Mouse (Mus musculus): ENCODE data around the gene Caskin2.
"Not testable (repeated sequence)": the region's sequence is repeated elsewhere in the genome, so short reads cannot be mapped to it uniquely, and the experiment has no call there.

The Caskin2 gene

DNA sequence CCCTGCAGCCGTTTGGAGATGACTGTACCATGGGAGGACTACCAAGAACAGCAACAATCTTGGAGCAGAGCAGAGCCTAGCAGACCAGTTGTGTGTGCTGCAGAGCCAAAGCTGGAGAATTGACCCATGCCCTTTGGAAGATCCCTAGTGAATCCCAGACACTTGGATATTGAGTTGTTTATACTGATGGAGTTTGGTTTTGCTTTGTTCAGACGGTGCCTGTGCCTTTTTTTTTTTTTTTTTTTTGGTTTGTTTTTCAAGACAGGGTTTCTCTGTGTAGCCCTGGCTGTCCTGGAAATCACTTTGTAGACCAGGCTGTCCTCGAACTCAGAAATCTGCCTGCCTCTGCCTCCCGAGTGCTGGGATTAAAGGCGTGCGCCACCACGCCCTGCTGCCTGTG is 51.3 kb downstream of the Caskin2 start:
- DNase-seq, result not testable (repeated sequence)

DNA sequence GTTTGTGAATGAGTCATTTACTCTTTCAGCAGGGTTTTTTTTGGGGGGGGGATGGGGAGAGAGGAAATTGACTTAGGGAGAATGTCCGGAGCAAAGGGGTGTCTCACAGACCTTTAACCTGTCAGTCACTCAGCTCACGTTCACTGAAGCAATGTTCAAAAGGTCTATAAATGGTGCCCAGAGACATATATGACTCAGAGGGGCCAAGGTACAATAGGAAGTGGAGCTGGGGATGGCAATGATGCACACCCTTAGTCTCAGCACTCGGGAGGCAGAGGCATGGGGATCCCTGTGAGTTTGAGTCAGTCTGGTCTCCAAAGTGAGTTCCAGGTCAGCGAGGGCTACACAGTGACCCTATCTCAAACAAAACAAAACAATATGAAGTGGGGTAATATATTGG is 60.0 kb downstream of the Caskin2 start:
- DNase-seq, result no peak

DNA sequence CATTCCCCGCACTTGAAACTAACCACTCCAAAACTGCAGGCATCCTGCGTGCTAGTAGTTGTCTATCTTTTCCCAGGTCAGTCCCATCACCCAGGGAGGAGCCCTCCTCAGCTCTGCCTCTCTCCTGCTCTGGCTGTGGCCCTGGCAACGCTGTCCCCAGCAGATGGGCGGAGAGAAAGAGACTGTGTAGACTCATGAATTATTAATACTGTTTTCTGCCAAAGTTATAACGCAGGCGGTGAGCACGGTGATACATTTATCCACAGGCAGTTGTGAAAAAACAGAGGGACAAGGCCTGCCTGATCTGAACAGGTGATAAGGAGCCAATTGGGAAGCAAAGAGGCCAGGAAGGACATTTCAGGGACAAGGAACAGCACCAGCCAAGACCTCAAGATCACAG is 60.8 kb downstream of the Caskin2 start:
- no peak for DNase-seq

DNA sequence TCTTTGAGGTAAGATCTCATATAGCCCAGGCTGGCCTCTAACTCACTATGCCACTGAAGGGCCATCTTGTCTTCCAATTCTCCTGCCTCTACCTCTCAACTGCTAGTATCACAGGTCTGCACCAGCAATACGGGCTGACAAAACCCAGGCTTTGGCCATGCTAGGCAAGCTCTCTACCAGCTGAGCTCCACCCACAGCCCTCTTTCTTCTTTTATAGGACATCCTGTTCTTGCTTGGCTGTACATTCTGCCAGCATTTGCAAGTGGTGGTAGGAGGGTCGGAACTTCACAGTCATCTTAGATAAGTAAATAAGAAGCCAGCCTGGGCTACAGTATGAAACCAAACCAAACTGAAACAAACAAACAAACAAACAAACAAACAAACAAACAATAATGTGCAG is 61.7 kb downstream of the Caskin2 start:
- no peak for DNase-seq

DNA sequence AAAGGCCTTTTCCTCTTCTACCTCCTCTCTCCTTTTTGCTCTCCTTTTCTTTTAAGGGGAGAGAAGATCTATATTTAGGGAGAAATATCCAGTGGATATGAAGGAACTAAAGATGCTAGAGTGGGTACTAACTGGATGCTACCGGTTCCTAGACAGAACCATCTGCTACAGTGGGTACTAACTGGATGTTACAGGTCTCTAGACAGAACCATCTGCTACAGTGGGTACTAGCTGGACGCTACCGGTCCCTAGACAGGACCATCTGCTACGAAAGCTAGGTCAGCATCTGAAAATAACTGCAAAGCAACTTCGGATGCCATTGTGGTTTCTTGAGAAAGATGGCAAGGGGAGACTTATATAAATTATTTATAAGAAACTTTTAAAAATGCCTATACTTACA is 63.6 kb downstream of the Caskin2 start:
- peak; percentile 34 to 46 for DNase-seq
